8 mouse cellular contexts compared by ENCODE assay signal in the genomic region with DNA sequence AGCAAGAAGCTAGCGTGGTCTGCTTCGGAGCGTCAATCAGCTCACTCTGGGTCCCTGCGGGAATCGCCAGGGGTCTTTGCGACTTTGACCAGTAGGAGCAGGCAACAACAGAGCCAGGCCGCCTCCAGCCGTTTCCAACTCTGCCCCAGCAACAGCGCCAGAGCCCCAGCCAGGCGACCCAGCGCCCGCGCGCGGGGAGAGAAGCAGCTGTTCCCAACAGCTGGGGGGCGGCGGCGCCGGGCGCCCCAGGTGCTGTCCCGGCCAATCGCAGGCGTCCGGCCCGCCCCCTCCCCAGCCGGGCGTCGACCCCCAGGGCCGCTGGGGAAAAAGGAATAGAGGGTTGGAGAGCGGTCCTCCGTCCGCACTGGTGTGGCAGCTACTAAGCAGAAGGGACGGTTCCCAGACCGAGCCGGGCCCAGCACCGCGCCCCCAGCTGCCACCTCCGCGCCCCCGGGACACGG. TPM values are rescaled to one million over a fixed set of nuclear protein-coding genes. Genes with fewer than 3 reads are reported as not detected.
DNase-seq lines count a peak whose midpoint lies in the region; ATAC-seq and TF ChIP-seq lines count a peak whose summit lies in the region.

A gene (plus strand): TSS at position 294 of the 461 bp plus-strand sequence.

- WGBS in hindbrain, embryonic 10.5 days = under 1% methylated on average over 41 of the region's 41 CpGs
- WGBS in limb, embryonic 10.5 days = under 1% methylated on average over 41 of the region's 41 CpGs
- 1% methylated on average over 40 of the region's 41 CpGs for WGBS in midbrain, embryonic 13.5 days

- TF ChIP-seq POLR2A in testis, adult 2 months (IDR thresholded peaks at IDR 0.05; ENCODE audit: control insufficient read depth, low read depth, low read length) = no peak

- H3K27ac ChIP-seq in hindbrain, embryonic 10.5 days = peak within 1 kb of the TSS; percentile 91
- peak within 1 kb of the TSS; percentile 80 for H3K27ac ChIP-seq in limb, embryonic 10.5 days
- H3K27ac ChIP-seq in midbrain, embryonic 13.5 days = peak within 1 kb of the TSS; percentile 75
- H3K27ac ChIP-seq in testis, adult 2 months (ENCODE audit: control insufficient read depth, insufficient read depth, low read depth, low read length) = no peak within 1 kb of the TSS

- peaks cover 27% of the 10 kb centered on the region for H3K27me3 ChIP-seq in hindbrain, embryonic 10.5 days (ENCODE audit: insufficient read depth, poor library complexity, severe bottlenecking)
- H3K27me3 ChIP-seq in limb, embryonic 10.5 days (ENCODE audit: low read depth, poor library complexity, severe bottlenecking) = peaks cover 27% of the 10 kb centered on the region
- H3K27me3 ChIP-seq in midbrain, embryonic 13.5 days = no peaks in the 10 kb centered on the region
- peaks cover 3% of the 10 kb centered on the region; the same call in 1 of the 2 replicates for H3K27me3 ChIP-seq in testis, adult 2 months (ENCODE audit: control insufficient read depth, insufficient read depth, low read length)

- no peak for DNase-seq in cerebellum, adult 9-10 months
- DNase-seq in cerebellum, adult 9-11 months = peak; percentile 15
- DNase-seq in frontal cortex, postnatal 10 days (ENCODE audit: low spot score in 2 of 2) = peak; percentile 23 to 43
- peak; percentile 85 for DNase-seq in hindbrain, embryonic 10.5 days (ENCODE audit: low spot score)
- DNase-seq in limb, embryonic 10.5 days (ENCODE audit: low spot score) = peak; percentile 82

- peak; percentile 32; the same call in 1 of the 2 replicates for ATAC-seq in cerebellum, adult (ENCODE audit: insufficient number of reproducible peaks, low FRiP score, low TSS enrichment)
- peak; percentile 88 for ATAC-seq in midbrain, embryonic 13.5 days

- no peaks in the 10 kb centered on the region for H3K9me3 ChIP-seq in hindbrain, embryonic 10.5 days
- no peaks in the 10 kb centered on the region for H3K9me3 ChIP-seq in limb, embryonic 10.5 days (replicated peaks)
- no peaks in the 10 kb centered on the region for H3K9me3 ChIP-seq in midbrain, embryonic 13.5 days

- H3K9ac ChIP-seq in midbrain, embryonic 13.5 days (replicated peaks) = peak within 1 kb of the TSS; percentile 83

- H3K4me2 ChIP-seq in midbrain, embryonic 13.5 days (replicated peaks) = peak within 1 kb of the TSS; percentile 88

- H3K4me3 ChIP-seq in hindbrain, embryonic 10.5 days = peak within 1 kb of the TSS; percentile 70
- H3K4me3 ChIP-seq in limb, embryonic 10.5 days = peak within 1 kb of the TSS; percentile 65
- H3K4me3 ChIP-seq in midbrain, embryonic 13.5 days (replicated peaks) = peak within 1 kb of the TSS; percentile 67
- peak within 1 kb of the TSS; percentile 72 for H3K4me3 ChIP-seq in testis, adult 2 months (ENCODE audit: control insufficient read depth, low read depth, low read length)

- peaks cover 24% of the 10 kb centered on the region for H3K4me1 ChIP-seq in hindbrain, embryonic 10.5 days (replicated peaks)
- H3K4me1 ChIP-seq in limb, embryonic 10.5 days = peaks cover 19% of the 10 kb centered on the region
- peaks cover 24% of the 10 kb centered on the region for H3K4me1 ChIP-seq in midbrain, embryonic 13.5 days (replicated peaks)
- H3K4me1 ChIP-seq in testis, adult 2 months (ENCODE audit: control insufficient read depth, insufficient read depth, low read length) = peaks cover 13% of the 10 kb centered on the region

- peaks cover 6% of the 10 kb centered on the region; the same call in 1 of the 2 replicates for H3K36me3 ChIP-seq in hindbrain, embryonic 10.5 days
- H3K36me3 ChIP-seq in limb, embryonic 10.5 days = no peaks in the 10 kb centered on the region
- no peaks in the 10 kb centered on the region for H3K36me3 ChIP-seq in midbrain, embryonic 13.5 days
- no peaks in the 10 kb centered on the region for H3K36me3 ChIP-seq in testis, adult 2 months (ENCODE audit: control insufficient read depth, insufficient read depth, low read length)

- TF ChIP-seq CTCF in testis, adult 2 months (IDR thresholded peaks at IDR 0.05; ENCODE audit: control insufficient read depth, insufficient read depth, insufficient replicate concordance, low read depth, low read length) = no peak

RNA-seq across cellular contexts. Expression of the gene that starts here (rescaled TPM):
- 0.97 and 1.2 TPM in 2 replicates for polyA plus RNA-seq in hindbrain, embryonic 10.5 days (2016; fragmentation: Nextera tagmentation; extraction: Ambion mirVana)
- polyA plus RNA-seq in limb, embryonic 10.5 days (2016; fragmentation: Nextera tagmentation; extraction: Ambion mirVana) = 0.46 and 0.79 TPM in 2 replicates
- polyA plus RNA-seq in midbrain, embryonic 13.5 days (2015; fragmentation: Nextera tagmentation; extraction: Ambion mirVana) = 3.4 and 3.6 TPM in 2 replicates
- 0.52 and 1.6 TPM in 2 replicates for polyA plus RNA-seq in testis, adult 2 months (2012; rRNA removed)

Comparison
In these comparisons a context has a peak if more than half of its experiments do, and no peak if none do; other contexts are left out.
1. Peak in DNase-seq, H3K4me3 ChIP-seq and H3K27ac ChIP-seq in limb, embryonic 10.5 days; RNA of the gene not detected or under 1 TPM.